Comparison of ENCODE assay signal across 37 mouse cellular contexts in the genomic region with DNA sequence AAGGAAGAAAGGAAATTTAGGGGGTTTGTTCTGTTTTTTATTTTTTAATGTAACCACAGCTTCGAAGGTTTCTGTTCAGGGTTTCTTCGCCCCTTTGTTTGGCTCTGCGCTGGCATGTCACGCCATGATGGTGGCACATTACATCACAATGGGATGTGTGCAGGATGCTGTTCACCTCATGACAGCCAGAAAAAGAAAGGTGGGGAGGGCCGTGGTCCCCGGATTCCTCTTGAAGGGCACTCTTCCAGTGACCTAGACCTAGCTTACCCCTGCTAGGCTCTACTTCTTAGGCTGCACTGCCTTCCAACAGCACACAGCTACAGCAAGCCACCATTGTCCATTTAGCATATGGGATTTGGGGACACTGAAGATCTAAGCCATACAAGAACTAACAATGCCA. TPM values are rescaled to one million over a fixed set of nuclear protein-coding genes. Genes with fewer than 3 reads are reported as not detected.
"Had no signal": no experiment of that assay in that cellular context is flagged by ENCODE, and none has a peak within 500 bp of the region (broad histone marks: within the 10 kb centered on the region; RNA-seq: fewer than 3 reads in every experiment).

No protein-coding gene starts in this region.

- H3K4me3 ChIP-seq: heart, embryonic 10.5 days; heart, embryonic 12.5 days; hindbrain, embryonic 13.5 days; hindbrain, embryonic 15.5 days; layer of hippocampus, adult 2 months; left cerebral cortex, adult 2 months; limb, embryonic 10.5 days; limb, embryonic 12.5 days; liver, embryonic 12.5 days; liver, embryonic 15.5 days had no signal

- H3K9me3 ChIP-seq: heart, embryonic 10.5 days; hindbrain, embryonic 13.5 days; hindbrain, embryonic 15.5 days; limb, embryonic 10.5 days; limb, embryonic 12.5 days; liver, embryonic 15.5 days had no signal

- H3K27ac ChIP-seq: heart, embryonic 10.5 days; hindbrain, embryonic 13.5 days; hindbrain, embryonic 15.5 days; hindbrain, postnatal 0 days; layer of hippocampus, adult 2 months; left cerebral cortex, adult 2 months; limb, embryonic 10.5 days; limb, embryonic 12.5 days; liver, embryonic 12.5 days; liver, embryonic 15.5 days had no signal

- H3K27me3 ChIP-seq: heart, embryonic 12.5 days; hindbrain, embryonic 13.5 days; hindbrain, embryonic 15.5 days; limb, embryonic 12.5 days; liver, embryonic 12.5 days; liver, embryonic 15.5 days had no signal

- DNase-seq: gastrocnemius, postnatal 14 days; gastrocnemius, postnatal 36 days; heart, adult 18-20 months; heart, postnatal 10 days; kidney, adult 18-20 months; kidney, adult 8-10 months; kidney, postnatal 10 days; kidney, postnatal 25 days; kidney, postnatal 4 days; liver, postnatal 0 days had no signal

- H3K4me1 ChIP-seq: hindbrain, embryonic 13.5 days; hindbrain, embryonic 15.5 days; limb, embryonic 12.5 days; liver, embryonic 12.5 days; liver, embryonic 15.5 days had no signal

- H3K36me3 ChIP-seq: hindbrain, embryonic 15.5 days had no signal

- H3K9ac ChIP-seq: heart, embryonic 12.5 days; hindbrain, embryonic 13.5 days; hindbrain, embryonic 15.5 days; limb, embryonic 12.5 days; liver, embryonic 12.5 days; liver, embryonic 15.5 days; liver, postnatal 0 days had no signal

RNA-seq across cellular contexts. Expression of a gene that starts 34.3 kb away (rescaled TPM):
- total RNA-seq: gastrocnemius, adult 18-20 months; gastrocnemius, postnatal 14 days; gastrocnemius, postnatal 36 days; heart, adult 18-20 months; heart, adult 8-10 months; heart, postnatal 10 days; heart, postnatal 25 days; hematopoietic stem cell, adult 5-6 weeks; hindbrain, postnatal 0 days; layer of hippocampus, adult 2 months; layer of hippocampus, postnatal 25 days; left cerebral cortex, adult 2 months; left cerebral cortex, postnatal 14 days; left cerebral cortex, postnatal 36 days had no signal
- polyA plus RNA-seq: gonadal fat pad, adult 2 months; heart, embryonic 10.5 days; heart, embryonic 12.5 days; heart, embryonic 14.5 days; heart, embryonic 16.5 days; hindbrain, embryonic 11.5 days; hindbrain, embryonic 13.5 days; hindbrain, embryonic 15.5 days; hindbrain, postnatal 0 days; intestine, embryonic 16.5 days; kidney, embryonic 14.5 days; kidney, embryonic 16.5 days; limb, embryonic 10.5 days; limb, embryonic 12.5 days; limb, embryonic 14.5 days; liver, adult 2 months; liver, embryonic 12.5 days; liver, postnatal 0 days had no signal
